Mouse (Mus musculus): Measurements from ENCODE around the gene Hdhd3. TPM values are rescaled to one million over a fixed set of nuclear protein-coding genes. Genes with fewer than 3 reads are reported as not detected.
A peak's percentile ranks its signal among the peaks of the same experiment; 100 is the strongest.

Gene Hdhd3
- polyA plus RNA-seq, 1 experiment from 2014 or later = 7.5 TPM

GRCm38 (mm10) chr4:62500799-62501198 lies 2.5 kb downstream of the Hdhd3 start:
- no peak overlapping the region for H3K9ac ChIP-seq (ENCODE audit: low read length)
- H3K27ac ChIP-seq (replicated peaks in 1 of 2; ENCODE audit: control insufficient read depth in 1 of 2, insufficient read depth in 1 of 2, low read depth in 2 of 2, low read length in 2 of 2) = no peak overlapping the region
- ATAC-seq (ENCODE audit: insufficient number of reproducible peaks, insufficient read depth, low FRiP score, low read depth) = no peak
- no peaks in the 10 kb centered on the region for H3K9me3 ChIP-seq (ENCODE audit: control insufficient read depth, low read length)
- H3K27me3 ChIP-seq (ENCODE audit: control insufficient read depth, insufficient read depth, low read length) = no peaks in the 10 kb centered on the region
- WGBS = 84% methylated on average over 4 of the region's 4 CpGs
- no peak overlapping the region for H3K4me3 ChIP-seq (ENCODE audit: control insufficient read depth in 1 of 2, insufficient read depth in 1 of 2, low read depth in 1 of 2, low read length in 2 of 2)
- H3K36me3 ChIP-seq (ENCODE audit: control insufficient read depth, insufficient read depth, low read length) = peaks cover 16% of the 10 kb centered on the region
- H3K4me1 ChIP-seq (ENCODE audit: control insufficient read depth in 2 of 2, insufficient read depth in 2 of 2, low read length in 2 of 2) = peaks cover 2 to 4% of the 10 kb centered on the region in 2 experiments; a peak in 3 of 4 replicates
- H3K4me2 ChIP-seq (ENCODE audit: low read length) = no peak overlapping the region

GRCm38 (mm10) chr4:62496815-62497214 lies 6.5 kb downstream of the Hdhd3 start:
- Histone ChIP-seq H3K9ac (ENCODE audit: low read length) (no peak overlapping the region), H3K4me2 (ENCODE audit: low read length) (no peak overlapping the region), H3K4me1 (ENCODE audit: control insufficient read depth in 2 of 2, insufficient read depth in 2 of 2, low read length in 2 of 2) (peaks cover 0 to 5% of the 10 kb centered on the region in 2 experiments; a peak in 2 of 4 replicates), H3K27me3 (ENCODE audit: control insufficient read depth, insufficient read depth, low read length) (no peaks in the 10 kb centered on the region), H3K9me3 (ENCODE audit: control insufficient read depth, low read length) (no peaks in the 10 kb centered on the region), H3K27ac (replicated peaks in 1 of 2; ENCODE audit: control insufficient read depth in 1 of 2, insufficient read depth in 1 of 2, low read depth in 2 of 2, low read length in 2 of 2) (no peak overlapping the region), H3K4me3 (ENCODE audit: control insufficient read depth in 1 of 2, insufficient read depth in 1 of 2, low read depth in 1 of 2, low read length in 2 of 2) (no peak overlapping the region), H3K36me3 (ENCODE audit: control insufficient read depth, insufficient read depth, low read length) (peaks cover 16% of the 10 kb centered on the region)
- ATAC-seq (ENCODE audit: insufficient number of reproducible peaks, insufficient read depth, low FRiP score, low read depth) = 0 out of 2 replicates have a peak, but pooled peaks have one; percentile 14
- 41% methylated on average over 8 of the region's 8 CpGs for WGBS

GRCm38 (mm10) chr4:62495946-62496345 lies 7.3 kb downstream of the Hdhd3 start:
- peaks cover 0 to 3% of the 10 kb centered on the region in 2 experiments; a peak in 1 of 4 replicates for H3K4me1 ChIP-seq (ENCODE audit: control insufficient read depth in 2 of 2, insufficient read depth in 2 of 2, low read length in 2 of 2)
- no peak overlapping the region for H3K9ac ChIP-seq (ENCODE audit: low read length)
- H3K27me3 ChIP-seq (ENCODE audit: control insufficient read depth, insufficient read depth, low read length) = no peaks in the 10 kb centered on the region
- no peak for ATAC-seq (ENCODE audit: insufficient number of reproducible peaks, insufficient read depth, low FRiP score, low read depth)
- WGBS = 60% methylated on average over 8 of the region's 8 CpGs
- H3K9me3 ChIP-seq (ENCODE audit: control insufficient read depth, low read length) = no peaks in the 10 kb centered on the region
- no peak overlapping the region for H3K4me3 ChIP-seq (ENCODE audit: control insufficient read depth in 1 of 2, insufficient read depth in 1 of 2, low read depth in 1 of 2, low read length in 2 of 2)
- no peak overlapping the region for H3K27ac ChIP-seq (replicated peaks in 1 of 2; ENCODE audit: control insufficient read depth in 1 of 2, insufficient read depth in 1 of 2, low read depth in 2 of 2, low read length in 2 of 2)
- H3K36me3 ChIP-seq (ENCODE audit: control insufficient read depth, insufficient read depth, low read length) = peaks cover 16% of the 10 kb centered on the region
- no peak overlapping the region for H3K4me2 ChIP-seq (ENCODE audit: low read length)

- Histone ChIP-seq H3K27me3 (ENCODE audit: control insufficient read depth, insufficient read depth, low read length) (no peaks in the 10 kb centered on the region), H3K36me3 (ENCODE audit: control insufficient read depth, insufficient read depth, low read length) (peaks cover 9% of the 10 kb centered on the region), H3K9ac (ENCODE audit: low read length) (no peak overlapping the region), H3K27ac (replicated peaks in 1 of 2; ENCODE audit: control insufficient read depth in 1 of 2, insufficient read depth in 1 of 2, low read depth in 2 of 2, low read length in 2 of 2) (no peak overlapping the region), H3K4me1 (ENCODE audit: control insufficient read depth in 2 of 2, insufficient read depth in 2 of 2, low read length in 2 of 2) (peaks cover 0 to 3% of the 10 kb centered on the region in 2 experiments; a peak in 1 of 4 replicates), H3K4me2 (ENCODE audit: low read length) (no peak overlapping the region), H3K4me3 (ENCODE audit: control insufficient read depth in 1 of 2, insufficient read depth in 1 of 2, low read depth in 1 of 2, low read length in 2 of 2) (no peak overlapping the region), H3K9me3 (ENCODE audit: control insufficient read depth, low read length) (no peaks in the 10 kb centered on the region)
- WGBS = 56% methylated on average over 9 of the region's 9 CpGs
- ATAC-seq (ENCODE audit: insufficient number of reproducible peaks, insufficient read depth, low FRiP score, low read depth) = no peak
These were observed 9.0 kb downstream of the Hdhd3 start for GRCm38 (mm10) chr4:62494230-62494629.

- Histone ChIP-seq H3K9me3 (ENCODE audit: control insufficient read depth, low read length) (no peaks in the 10 kb centered on the region), H3K9ac (ENCODE audit: low read length) (no peak overlapping the region), H3K4me2 (ENCODE audit: low read length) (no peak overlapping the region), H3K27me3 (ENCODE audit: control insufficient read depth, insufficient read depth, low read length) (no peaks in the 10 kb centered on the region), H3K4me1 (ENCODE audit: control insufficient read depth in 2 of 2, insufficient read depth in 2 of 2, low read length in 2 of 2) (peaks cover 0 to 3% of the 10 kb centered on the region in 2 experiments; a peak in 1 of 4 replicates), H3K27ac (replicated peaks in 1 of 2; ENCODE audit: control insufficient read depth in 1 of 2, insufficient read depth in 1 of 2, low read depth in 2 of 2, low read length in 2 of 2) (no peak overlapping the region), H3K36me3 (ENCODE audit: control insufficient read depth, insufficient read depth, low read length) (no peaks in the 10 kb centered on the region), H3K4me3 (ENCODE audit: control insufficient read depth in 1 of 2, insufficient read depth in 1 of 2, low read depth in 1 of 2, low read length in 2 of 2) (no peak overlapping the region)
- 78% methylated on average over 2 of the region's 2 CpGs for WGBS
- ATAC-seq (ENCODE audit: insufficient number of reproducible peaks, insufficient read depth, low FRiP score, low read depth) = no peak
These were observed 10.6 kb downstream of the Hdhd3 start for GRCm38 (mm10) chr4:62492682-62493081.

- no peak overlapping the region for H3K4me2 ChIP-seq (ENCODE audit: low read length)
- no peaks in the 10 kb centered on the region for H3K36me3 ChIP-seq (ENCODE audit: control insufficient read depth, insufficient read depth, low read length)
- no peak overlapping the region for H3K27ac ChIP-seq (replicated peaks in 1 of 2; ENCODE audit: control insufficient read depth in 1 of 2, insufficient read depth in 1 of 2, low read depth in 2 of 2, low read length in 2 of 2)
- no peak overlapping the region for H3K4me3 ChIP-seq (ENCODE audit: control insufficient read depth in 1 of 2, insufficient read depth in 1 of 2, low read depth in 1 of 2, low read length in 2 of 2)
- 89% methylated on average over 2 of the region's 2 CpGs for WGBS
- H3K4me1 ChIP-seq (ENCODE audit: control insufficient read depth in 2 of 2, insufficient read depth in 2 of 2, low read length in 2 of 2) = no peaks in the 10 kb centered on the region; a peak in 1 of 4 replicates
- no peaks in the 10 kb centered on the region for H3K27me3 ChIP-seq (ENCODE audit: control insufficient read depth, insufficient read depth, low read length)
- no peak for ATAC-seq (ENCODE audit: insufficient number of reproducible peaks, insufficient read depth, low FRiP score, low read depth)
- H3K9ac ChIP-seq (ENCODE audit: low read length) = no peak overlapping the region
- no peaks in the 10 kb centered on the region for H3K9me3 ChIP-seq (ENCODE audit: control insufficient read depth, low read length)
These were observed 15.4 kb downstream of the Hdhd3 start for GRCm38 (mm10) chr4:62487914-62488313.

- H3K9me3 ChIP-seq (ENCODE audit: control insufficient read depth, low read length) = no peaks in the 10 kb centered on the region
- 88% methylated on average over 5 of the region's 5 CpGs for WGBS
- H3K27ac ChIP-seq (replicated peaks in 1 of 2; ENCODE audit: control insufficient read depth in 1 of 2, insufficient read depth in 1 of 2, low read depth in 2 of 2, low read length in 2 of 2) = no peak overlapping the region
- no peak for ATAC-seq (ENCODE audit: insufficient number of reproducible peaks, insufficient read depth, low FRiP score, low read depth)
- H3K4me2 ChIP-seq (ENCODE audit: low read length) = no peak overlapping the region
- H3K4me1 ChIP-seq (ENCODE audit: control insufficient read depth in 2 of 2, insufficient read depth in 2 of 2, low read length in 2 of 2) = no peaks in the 10 kb centered on the region; a peak in 1 of 4 replicates
- no peaks in the 10 kb centered on the region for H3K27me3 ChIP-seq (ENCODE audit: control insufficient read depth, insufficient read depth, low read length)
- no peak overlapping the region for H3K9ac ChIP-seq (ENCODE audit: low read length)
- no peak overlapping the region for H3K4me3 ChIP-seq (ENCODE audit: control insufficient read depth in 1 of 2, insufficient read depth in 1 of 2, low read depth in 1 of 2, low read length in 2 of 2)
- no peaks in the 10 kb centered on the region for H3K36me3 ChIP-seq (ENCODE audit: control insufficient read depth, insufficient read depth, low read length)
These were observed 16.1 kb downstream of the Hdhd3 start for GRCm38 (mm10) chr4:62487172-62487571.

GRCm38 (mm10) chr4:62486162-62486696 lies 17.0 kb downstream of the Hdhd3 start:
- no peak for ATAC-seq (ENCODE audit: insufficient number of reproducible peaks, insufficient read depth, low FRiP score, low read depth)
- 86% methylated on average over 15 of the region's 15 CpGs for WGBS

More at GRCm38 (mm10) chr4:62486162-62486696, 17.0 kb downstream of the Hdhd3 start:
- Histone ChIP-seq H3K9me3 (ENCODE audit: control insufficient read depth, low read length) (no peaks in the 10 kb centered on the region), H3K27me3 (ENCODE audit: control insufficient read depth, insufficient read depth, low read length) (no peaks in the 10 kb centered on the region), H3K36me3 (ENCODE audit: control insufficient read depth, insufficient read depth, low read length) (no peaks in the 10 kb centered on the region), H3K27ac (replicated peaks in 1 of 2; ENCODE audit: control insufficient read depth in 1 of 2, insufficient read depth in 1 of 2, low read depth in 2 of 2, low read length in 2 of 2) (no peak overlapping the region), H3K9ac (ENCODE audit: low read length) (no peak overlapping the region), H3K4me2 (ENCODE audit: low read length) (no peak overlapping the region), H3K4me3 (ENCODE audit: control insufficient read depth in 1 of 2, insufficient read depth in 1 of 2, low read depth in 1 of 2, low read length in 2 of 2) (no peak overlapping the region), H3K4me1 (ENCODE audit: control insufficient read depth in 2 of 2, insufficient read depth in 2 of 2, low read length in 2 of 2) (no peaks in the 10 kb centered on the region; a peak in 1 of 4 replicates)

Data from heart, embryonic 14.5 days (tissue).